Mouse (Mus musculus): ENCODE measurements around the gene Scgb2b20.
"Not testable (repeated sequence)": the region's sequence is repeated elsewhere in the genome, so short reads cannot be mapped to it uniquely, and the experiment has no call there.

GRCm38 (mm10) chr7:33409681-33410080 lies 43.6 kb upstream of the Scgb2b20 start:
- TF ChIP-seq CTCF (IDR thresholded peaks at IDR 0.05; ENCODE audit: borderline replicate concordance, insufficient read depth, low read depth, low read length); POLR2A (IDR thresholded peaks at IDR 0.05; ENCODE audit: borderline replicate concordance, insufficient read depth, low read length): not testable (repeated sequence)
